Mouse (Mus musculus): ENCODE data around the gene Fam118a. TPM values are rescaled to one million over a fixed set of nuclear protein-coding genes. Genes with fewer than 3 reads are reported as not detected.
"Not testable (repeated sequence)": the region's sequence is repeated elsewhere in the genome, so short reads cannot be mapped to it uniquely, and the experiment has no call there.

Fam118a gene
- polyA plus RNA-seq, 1 experiment, result 55.9 TPM

- H3K4me3 ChIP-seq (ENCODE audit: control insufficient read depth, low read depth, low read length), result no peak within 1 kb of the TSS
- H3K36me3 ChIP-seq (ENCODE audit: control insufficient read depth, insufficient read depth, low read length), result no peaks in the 10 kb centered on the region
- H3K27me3 ChIP-seq (ENCODE audit: control insufficient read depth, insufficient read depth, low read length), result no peaks in the 10 kb centered on the region
- peaks cover 9% of the 10 kb centered on the region for H3K4me1 ChIP-seq (ENCODE audit: control insufficient read depth, insufficient read depth, low read length)
- no peak within 1 kb of the TSS for H3K27ac ChIP-seq (ENCODE audit: control insufficient read depth, insufficient read depth, low read depth, low read length)
- no peak for TF ChIP-seq POLR2A (IDR thresholded peaks at IDR 0.05; ENCODE audit: control insufficient read depth, low read depth, low read length)
- TF ChIP-seq CTCF (IDR thresholded peaks at IDR 0.05; ENCODE audit: control insufficient read depth, insufficient read depth, insufficient replicate concordance, low read depth, low read length), result no peak
Observed at GRCm38 (mm10) chr15:85016951-85017664, 11.6 kb upstream of the Fam118a start, which contains the start of gene Upk3a. Gene Upk3a, plus strand, starts transcription at chr15:85017141.

GRCm38 (mm10) chr15:85022211-85022610 lies 6.5 kb upstream of the Fam118a start:
- no peak overlapping the region for H3K4me3 ChIP-seq (ENCODE audit: control insufficient read depth, low read depth, low read length)
- TF ChIP-seq POLR2A (IDR thresholded peaks at IDR 0.05; ENCODE audit: control insufficient read depth, low read depth, low read length) (no peak), CTCF (IDR thresholded peaks at IDR 0.05; ENCODE audit: control insufficient read depth, insufficient read depth, insufficient replicate concordance, low read depth, low read length) (no peak)
- no peaks in the 10 kb centered on the region for H3K36me3 ChIP-seq (ENCODE audit: control insufficient read depth, insufficient read depth, low read length)
- peaks cover 2% of the 10 kb centered on the region; the same call in 1 of the 2 replicates for H3K4me1 ChIP-seq (ENCODE audit: control insufficient read depth, insufficient read depth, low read length)
- no peak overlapping the region for H3K27ac ChIP-seq (ENCODE audit: control insufficient read depth, insufficient read depth, low read depth, low read length)
- H3K27me3 ChIP-seq (ENCODE audit: control insufficient read depth, insufficient read depth, low read length), result no peaks in the 10 kb centered on the region

- H3K4me3 ChIP-seq (ENCODE audit: control insufficient read depth, low read depth, low read length), result no peak overlapping the region
- H3K27ac ChIP-seq (ENCODE audit: control insufficient read depth, insufficient read depth, low read depth, low read length), result no peak overlapping the region
- no peaks in the 10 kb centered on the region for H3K4me1 ChIP-seq (ENCODE audit: control insufficient read depth, insufficient read depth, low read length)
- TF ChIP-seq CTCF (IDR thresholded peaks at IDR 0.05; ENCODE audit: control insufficient read depth, insufficient read depth, insufficient replicate concordance, low read depth, low read length), result no peak
- no peak for TF ChIP-seq POLR2A (IDR thresholded peaks at IDR 0.05; ENCODE audit: control insufficient read depth, low read depth, low read length)
- no peaks in the 10 kb centered on the region for H3K27me3 ChIP-seq (ENCODE audit: control insufficient read depth, insufficient read depth, low read length)
- H3K36me3 ChIP-seq (ENCODE audit: control insufficient read depth, insufficient read depth, low read length), result no peaks in the 10 kb centered on the region
Observed at GRCm38 (mm10) chr15:85026197-85026596, 2.6 kb upstream of the Fam118a start.

GRCm38 (mm10) chr15:85027740-85028139 lies 1.0 kb upstream of the Fam118a start:
- no peak for TF ChIP-seq POLR2A (IDR thresholded peaks at IDR 0.05; ENCODE audit: control insufficient read depth, low read depth, low read length)
- TF ChIP-seq CTCF (IDR thresholded peaks at IDR 0.05; ENCODE audit: control insufficient read depth, insufficient read depth, insufficient replicate concordance, low read depth, low read length), result no peak
- no peaks in the 10 kb centered on the region for H3K4me1 ChIP-seq (ENCODE audit: control insufficient read depth, insufficient read depth, low read length)
- no peak overlapping the region for H3K27ac ChIP-seq (ENCODE audit: control insufficient read depth, insufficient read depth, low read depth, low read length)
- no peaks in the 10 kb centered on the region for H3K27me3 ChIP-seq (ENCODE audit: control insufficient read depth, insufficient read depth, low read length)
- H3K36me3 ChIP-seq (ENCODE audit: control insufficient read depth, insufficient read depth, low read length), result no peaks in the 10 kb centered on the region
- H3K4me3 ChIP-seq (ENCODE audit: control insufficient read depth, low read depth, low read length), result no peak overlapping the region

GRCm38 (mm10) chr15:85030643-85031042 lies 1.9 kb downstream of the Fam118a start:
- H3K27me3 ChIP-seq (ENCODE audit: control insufficient read depth, insufficient read depth, low read length); H3K4me1 ChIP-seq (ENCODE audit: control insufficient read depth, insufficient read depth, low read length); H3K36me3 ChIP-seq (ENCODE audit: control insufficient read depth, insufficient read depth, low read length); H3K27ac ChIP-seq (ENCODE audit: control insufficient read depth, insufficient read depth, low read depth, low read length); H3K4me3 ChIP-seq (ENCODE audit: control insufficient read depth, low read depth, low read length): not testable (repeated sequence)

- H3K27me3 ChIP-seq (ENCODE audit: control insufficient read depth, insufficient read depth, low read length), result no peaks in the 10 kb centered on the region
- H3K27ac ChIP-seq (ENCODE audit: control insufficient read depth, insufficient read depth, low read depth, low read length), result no peak overlapping the region
- no peaks in the 10 kb centered on the region for H3K36me3 ChIP-seq (ENCODE audit: control insufficient read depth, insufficient read depth, low read length)
- TF ChIP-seq POLR2A (IDR thresholded peaks at IDR 0.05; ENCODE audit: control insufficient read depth, low read depth, low read length) (no peak), CTCF (IDR thresholded peaks at IDR 0.05; ENCODE audit: control insufficient read depth, insufficient read depth, insufficient replicate concordance, low read depth, low read length) (no peak)
- H3K4me3 ChIP-seq (ENCODE audit: control insufficient read depth, low read depth, low read length), result no peak overlapping the region
- peaks cover 9% of the 10 kb centered on the region for H3K4me1 ChIP-seq (ENCODE audit: control insufficient read depth, insufficient read depth, low read length)
Observed at GRCm38 (mm10) chr15:85031866-85032265, 3.1 kb downstream of the Fam118a start.

- H3K27ac ChIP-seq (ENCODE audit: control insufficient read depth, insufficient read depth, low read depth, low read length); H3K27me3 ChIP-seq (ENCODE audit: control insufficient read depth, insufficient read depth, low read length); H3K36me3 ChIP-seq (ENCODE audit: control insufficient read depth, insufficient read depth, low read length); H3K4me3 ChIP-seq (ENCODE audit: control insufficient read depth, low read depth, low read length): not testable (repeated sequence)
- peaks cover 16% of the 10 kb centered on the region for H3K4me1 ChIP-seq (ENCODE audit: control insufficient read depth, insufficient read depth, low read length)
Observed at GRCm38 (mm10) chr15:85033916-85034315, 5.2 kb downstream of the Fam118a start.

All from testis, adult 2 months (tissue).